Mouse (Mus musculus) ovary, adult 2 months (tissue): ENCODE results near the gene Gm19426. TPM values are rescaled to one million over a fixed set of nuclear protein-coding genes. Genes with fewer than 3 reads are reported as not detected.

Source experiments
- polyA plus RNA-seq: library from polyadenylated mRNA; depleted of rRNA; stranded (reverse); fragments of >200 nt; gene quantifications from 2 replicates; pipeline ENCODE4 v1.2.3, GENCODE M21; 2012; rRNA removed

Gene Gm19426
- 0.98 and 1.3 TPM in 2 replicates for polyA plus RNA-seq

GRCm38 (mm10) chr2:84743561-84743960 is at the start of gene Gm19426:
TSS of gene Gm19426 (minus strand) at chr2:84743655.

DNA sequence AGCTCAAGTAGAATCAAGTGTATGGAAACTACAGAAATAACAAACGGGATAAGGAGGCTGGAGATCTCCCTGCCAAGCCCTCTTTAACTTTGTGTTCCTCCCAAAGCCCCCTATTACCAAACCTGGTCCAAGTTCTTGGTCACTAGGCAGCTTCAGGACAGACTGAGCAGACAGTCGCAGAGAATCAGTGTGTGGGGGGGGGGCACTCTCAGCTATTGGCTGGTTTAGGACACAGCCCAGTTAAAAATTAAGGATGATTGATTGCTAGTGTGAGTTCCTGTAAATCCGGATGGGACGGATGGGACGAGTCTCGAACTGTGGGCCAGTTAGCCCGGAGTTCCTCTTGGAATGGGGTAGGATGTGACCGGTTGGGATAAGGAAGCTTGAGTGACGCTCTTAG is 31.8 kb upstream of the Gm19426 start, which contains the start of gene Serping1:
Gene Serping1, minus strand, starts transcription at position 204 of the 400 bp plus-strand sequence.

GRCm38 (mm10) chr2:84733579-84734300 is 9.7 kb downstream of the Gm19426 start, which contains the start of gene Ypel4:
TSS of gene Ypel4 (plus strand) at chr2:84734058.

DNA sequence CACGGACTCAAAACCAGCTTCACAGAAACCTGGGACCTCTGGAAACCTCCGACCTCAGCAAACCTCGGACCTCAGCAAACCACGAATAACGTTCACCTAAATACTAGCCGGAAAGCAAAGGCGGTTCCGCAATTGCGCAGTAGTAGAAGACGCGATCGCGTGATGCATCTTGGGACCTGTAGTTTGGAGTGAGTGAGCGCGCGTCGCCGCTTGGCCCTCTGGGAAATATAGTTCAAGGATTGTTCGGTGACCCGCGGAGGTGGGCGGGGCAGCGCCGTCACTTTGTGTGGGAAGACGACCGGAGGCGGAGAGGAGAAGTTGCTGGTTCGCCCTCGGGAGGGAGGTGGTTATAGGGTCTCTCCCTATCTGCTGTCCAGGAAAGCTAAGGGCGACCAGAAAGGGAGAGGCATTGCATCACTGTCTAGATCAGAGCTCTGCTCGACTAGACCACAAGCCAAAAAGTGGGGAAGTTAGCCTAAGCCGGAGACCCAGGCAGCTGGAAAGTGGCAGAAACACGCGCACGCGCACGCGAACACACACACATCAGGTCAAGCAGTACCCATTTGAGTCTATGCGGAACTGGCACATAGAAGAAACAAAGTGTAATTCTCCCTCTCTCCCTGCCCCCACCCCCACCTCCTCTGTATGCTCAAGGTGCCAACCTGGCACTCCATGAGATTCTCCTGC is 16.1 kb downstream of the Gm19426 start, which contains the start of gene Clp1:
Gene Clp1, minus strand, starts transcription at position 179 of the 687 bp plus-strand sequence.

DNA sequence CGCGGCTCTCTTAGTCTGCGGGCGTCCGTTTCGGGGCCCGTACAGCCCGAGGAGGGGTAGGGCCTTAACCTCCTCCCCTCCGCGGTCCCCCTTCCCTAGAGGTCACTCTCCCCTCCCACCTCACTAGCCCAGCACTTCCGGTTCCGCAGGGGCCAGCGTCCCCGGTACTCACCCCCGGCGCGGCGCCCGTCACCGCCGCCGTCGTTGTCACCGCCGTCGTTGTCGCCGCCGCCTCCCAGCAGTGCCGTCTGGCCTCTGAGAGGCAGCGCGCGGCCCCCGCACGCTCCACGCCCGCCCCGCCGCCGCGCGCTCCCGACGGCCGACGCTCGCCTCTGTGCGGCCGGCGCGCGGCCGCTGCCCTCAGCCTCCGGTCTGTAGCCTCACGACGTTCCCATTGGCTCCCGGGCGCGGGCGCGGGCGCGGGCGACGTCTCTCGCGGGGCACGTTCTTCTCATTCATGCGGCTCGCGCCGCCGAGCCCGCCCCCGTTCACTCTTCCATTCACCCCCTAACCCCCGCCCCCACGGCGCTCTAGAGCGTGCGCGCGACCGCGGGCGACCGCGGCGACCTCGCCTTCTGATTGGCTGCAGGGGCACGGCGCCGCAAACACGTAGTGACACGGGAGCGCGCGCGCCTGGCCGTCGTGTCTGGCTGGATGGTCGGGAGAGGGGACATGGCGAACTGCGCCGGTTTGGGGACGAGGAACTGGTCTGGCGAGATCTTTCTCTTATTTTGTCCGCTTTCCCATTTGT is 28.5 kb downstream of the Gm19426 start, which contains the start of gene Zdhhc5:
Gene Zdhhc5, minus strand, starts transcription at position 370 of the 751 bp plus-strand sequence.

Other genes with a start within 250 kb of the Gm19426 start
- 62.4 and 62.9 TPM in 2 replicates for gene Ctnnd1, start 92.9 kb downstream of the Gm19426 start, polyA plus RNA-seq
- not detected in 2 replicates for gene Btbd18, start 84.6 kb downstream of the Gm19426 start, polyA plus RNA-seq
- gene Selenoh, start 72.9 kb downstream of the Gm19426 start, polyA plus RNA-seq: 128 and 180 TPM in 2 replicates
- gene Gm28635, start 65.6 kb downstream of the Gm19426 start, polyA plus RNA-seq: not detected in 2 replicates
- 8.0 and 8.9 TPM in 2 replicates for gene Med19, start 65.3 kb downstream of the Gm19426 start, polyA plus RNA-seq
- 41.7 and 58.0 TPM in 2 replicates for gene Tmx2, start 64.5 kb downstream of the Gm19426 start, polyA plus RNA-seq
- gene Zdhhc5, start 28.5 kb downstream of the Gm19426 start, polyA plus RNA-seq: 44.3 and 50.4 TPM in 2 replicates
- gene Clp1, start 16.3 kb downstream of the Gm19426 start, polyA plus RNA-seq: 8.1 and 9.7 TPM in 2 replicates
- 7.7 and 8.3 TPM in 2 replicates for gene Ypel4, start 9.6 kb downstream of the Gm19426 start, polyA plus RNA-seq
- gene Serping1, start 31.8 kb upstream of the Gm19426 start, polyA plus RNA-seq: 298 and 361 TPM in 2 replicates
- gene Ube2l6, start 55.2 kb upstream of the Gm19426 start, polyA plus RNA-seq: 18.7 and 23.7 TPM in 2 replicates
- not detected in 2 replicates for gene Smtnl1, start 79.0 kb upstream of the Gm19426 start, polyA plus RNA-seq
- gene Timm10, start 83.3 kb upstream of the Gm19426 start, polyA plus RNA-seq: 42.6 and 54.8 TPM in 2 replicates
- gene Slc43a1, start 95.2 kb upstream of the Gm19426 start, polyA plus RNA-seq: 14.3 and 15.2 TPM in 2 replicates
- 12.0 and 16.9 TPM in 2 replicates for gene Rtn4rl2, start 143.1 kb upstream of the Gm19426 start, polyA plus RNA-seq
- 55.2 and 61.6 TPM in 2 replicates for gene Slc43a3, start 192.9 kb upstream of the Gm19426 start, polyA plus RNA-seq
- 0.18 TPM in 1 of 2 replicates, not detected in the other for gene Prg2, start 236.8 kb upstream of the Gm19426 start, polyA plus RNA-seq
- not detected in 2 replicates for gene Prg3, start 244.6 kb upstream of the Gm19426 start, polyA plus RNA-seq